Mouse (Mus musculus): Measurements from ENCODE around the gene Eif1.

GRCm38 (mm10) chr11:100295308-100295707, 24.4 kb upstream of the Eif1 start:
- TF ChIP-seq CTCF (IDR thresholded peaks at IDR 0.05; ENCODE audit: low read depth, low read length) = peak; percentile 100
- TF ChIP-seq POLR2A (IDR thresholded peaks at IDR 0.05; ENCODE audit: extremely low read depth, insufficient read depth, low read length) = no peak
